Mouse (Mus musculus): Measurements from ENCODE around the gene Desi2.
A peak's percentile ranks its signal among the peaks of the same experiment; 100 is the strongest.
"Not testable (repeated sequence)": the region's sequence is repeated elsewhere in the genome, so short reads cannot be mapped to it uniquely, and the experiment has no call there.

Desi2 gene

GRCm38 (mm10) chr1:178258821-178259220 is 71.6 kb downstream of the Desi2 start:
- no peak for DNase-seq (ENCODE audit: low read depth, low spot score)

- DNase-seq (ENCODE audit: low read depth, low spot score): not testable (repeated sequence)
Observed at GRCm38 (mm10) chr1:178265381-178265780, 78.2 kb downstream of the Desi2 start.

GRCm38 (mm10) chr1:178270635-178271034 is 83.4 kb downstream of the Desi2 start:
- no peak for DNase-seq (ENCODE audit: low read depth, low spot score)

GRCm38 (mm10) chr1:178275174-178275730 is 88.0 kb downstream of the Desi2 start:
- no peak for DNase-seq (ENCODE audit: low read depth, low spot score)

GRCm38 (mm10) chr1:178275738-178276053 is 88.5 kb downstream of the Desi2 start:
- DNase-seq (ENCODE audit: low read depth, low spot score): no peak

- DNase-seq (ENCODE audit: low read depth, low spot score): peak; percentile 49
Observed at GRCm38 (mm10) chr1:178276054-178276911, 89.1 kb downstream of the Desi2 start.

GRCm38 (mm10) chr1:178283314-178283713 is 96.1 kb downstream of the Desi2 start:
- DNase-seq (ENCODE audit: low read depth, low spot score): not testable (repeated sequence)

GRCm38 (mm10) chr1:178283946-178284720 is 96.9 kb downstream of the Desi2 start:
- no peak for DNase-seq (ENCODE audit: low read depth, low spot score)

GRCm38 (mm10) chr1:178287601-178288176 is 100.5 kb downstream of the Desi2 start:
- no peak for DNase-seq (ENCODE audit: low read depth, low spot score)

- DNase-seq (ENCODE audit: low read depth, low spot score): no peak
Observed at GRCm38 (mm10) chr1:178291716-178292115, 104.5 kb downstream of the Desi2 start.

GRCm38 (mm10) chr1:178294051-178294450 is 106.8 kb downstream of the Desi2 start:
- DNase-seq (ENCODE audit: low read depth, low spot score): no peak

- not testable (repeated sequence) for DNase-seq (ENCODE audit: low read depth, low spot score)
Observed at GRCm38 (mm10) chr1:178301261-178301660, 114.0 kb downstream of the Desi2 start.

- DNase-seq (ENCODE audit: low read depth, low spot score): no peak
Observed at GRCm38 (mm10) chr1:178303425-178303824, 116.2 kb downstream of the Desi2 start.
